Mouse (Mus musculus) spleen, postnatal 36 days (tissue): ENCODE results near the gene Sphk2.
"Not testable (repeated sequence)": the region's sequence is repeated elsewhere in the genome, so short reads cannot be mapped to it uniquely, and the experiment has no call there.

Source experiments
- DNase-seq, 2 experiments: peaks; one replicate each; pipeline ENCODE4 v3.0.0; 2022; ENCODE audit warnings: low spot score in 2 of 2, mixed read lengths in 1 of 2

Sphk2 gene

DNA sequence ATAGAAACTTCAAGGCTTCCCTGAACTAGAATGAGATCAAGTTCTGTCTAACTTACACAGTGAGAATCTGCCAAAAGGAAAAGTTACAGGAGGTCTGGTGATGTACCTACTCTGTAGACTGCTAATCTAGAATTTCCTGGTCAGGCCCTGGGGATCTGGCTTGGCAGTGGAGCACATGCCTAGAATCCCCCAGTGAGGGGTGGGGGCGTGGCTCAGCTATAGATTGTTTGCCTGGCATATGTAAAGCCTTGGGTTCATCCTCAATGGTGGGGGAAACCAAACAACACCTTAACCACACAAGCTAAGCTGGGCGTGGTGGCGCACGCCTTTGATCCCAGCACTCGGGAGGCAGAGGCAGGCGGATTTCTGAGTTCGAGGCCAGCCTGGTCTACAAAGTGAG, 19.9 kb downstream of the Sphk2 start:
- DNase-seq, result no peak

GRCm38 (mm10) chr7:45695098-45695497, 22.7 kb downstream of the Sphk2 start:
- peak in 1 of 2 experiments; percentile 8 for DNase-seq

GRCm38 (mm10) chr7:45693921-45694591, 23.7 kb downstream of the Sphk2 start, which contains the start of gene Sec1:
TSS of gene Sec1 (minus strand) at chr7:45694402.
- DNase-seq, result no peak

- DNase-seq, result no peak
Measured at GRCm38 (mm10) chr7:45692364-45692763, 25.4 kb downstream of the Sphk2 start.

GRCm38 (mm10) chr7:45689800-45690199, 28.0 kb downstream of the Sphk2 start:
- DNase-seq, result no peak

DNA sequence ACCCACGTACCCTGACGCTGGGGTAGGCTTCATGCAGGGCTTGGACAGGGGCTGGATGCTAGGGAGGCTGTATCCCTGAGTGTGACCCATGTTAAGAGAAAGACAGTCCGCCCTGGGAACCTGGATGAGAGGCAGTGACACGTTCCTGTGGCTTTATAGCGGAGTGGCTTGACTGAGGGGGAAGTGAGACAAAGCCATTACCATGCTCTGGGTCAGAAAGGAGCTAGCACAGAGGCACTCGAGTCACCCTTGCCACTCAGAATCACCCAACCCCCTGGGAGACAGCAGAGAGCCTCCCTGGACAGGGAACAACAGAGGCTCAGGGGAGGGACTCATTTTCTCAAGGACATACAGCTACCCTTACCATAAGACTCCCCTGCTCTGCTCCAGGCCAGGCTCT, 28.7 kb downstream of the Sphk2 start:
- DNase-seq, result no peak

DNA sequence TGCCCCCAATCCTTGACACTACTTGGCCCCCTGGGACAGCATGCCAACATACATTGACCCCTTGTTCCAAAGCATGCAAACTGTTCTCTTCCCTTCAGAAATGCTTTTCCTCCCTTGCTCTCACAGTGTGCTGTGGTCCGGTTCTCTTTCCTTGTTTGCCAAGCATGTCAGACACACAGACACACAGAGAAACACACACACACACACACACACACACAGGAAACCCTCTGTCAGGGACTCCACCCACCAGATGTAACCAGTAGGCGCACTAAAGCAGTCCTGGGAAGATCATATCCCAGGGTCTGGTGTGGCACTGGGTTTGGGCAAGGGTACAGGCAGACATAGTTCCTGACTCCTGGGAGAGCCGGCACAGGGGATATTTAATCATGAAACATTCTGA, 31.0 kb downstream of the Sphk2 start:
- DNase-seq, result no peak

DNA sequence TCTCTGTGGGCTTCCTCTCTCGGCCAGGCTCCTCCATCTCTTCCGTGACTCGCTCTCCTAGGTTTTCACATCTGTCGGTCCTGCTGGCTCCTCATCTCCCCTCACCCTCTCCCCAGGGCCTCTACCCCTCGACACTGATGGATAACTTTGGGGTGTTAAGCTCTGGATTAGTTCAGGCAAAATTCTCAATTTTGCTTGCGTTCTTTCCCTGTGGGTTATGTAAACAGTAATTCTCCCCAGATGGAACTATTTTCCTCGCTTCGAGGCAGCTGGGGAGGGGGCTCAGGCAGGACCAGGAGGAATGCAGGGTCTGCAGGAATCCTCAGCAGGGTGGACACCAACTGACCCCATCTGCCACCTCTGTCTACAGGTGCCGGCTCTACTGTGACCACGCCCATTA, 32.0 kb downstream of the Sphk2 start:
- no peak for DNase-seq

- no peak for DNase-seq
Measured at GRCm38 (mm10) chr7:45683396-45684050, 34.3 kb downstream of the Sphk2 start, which contains the start of gene Ntn5. TSS of gene Ntn5 (plus strand) at chr7:45684022.

GRCm38 (mm10) chr7:45682144-45683126, 35.4 kb downstream of the Sphk2 start:
- DNase-seq, result peak; percentile 75 to 82

DNA sequence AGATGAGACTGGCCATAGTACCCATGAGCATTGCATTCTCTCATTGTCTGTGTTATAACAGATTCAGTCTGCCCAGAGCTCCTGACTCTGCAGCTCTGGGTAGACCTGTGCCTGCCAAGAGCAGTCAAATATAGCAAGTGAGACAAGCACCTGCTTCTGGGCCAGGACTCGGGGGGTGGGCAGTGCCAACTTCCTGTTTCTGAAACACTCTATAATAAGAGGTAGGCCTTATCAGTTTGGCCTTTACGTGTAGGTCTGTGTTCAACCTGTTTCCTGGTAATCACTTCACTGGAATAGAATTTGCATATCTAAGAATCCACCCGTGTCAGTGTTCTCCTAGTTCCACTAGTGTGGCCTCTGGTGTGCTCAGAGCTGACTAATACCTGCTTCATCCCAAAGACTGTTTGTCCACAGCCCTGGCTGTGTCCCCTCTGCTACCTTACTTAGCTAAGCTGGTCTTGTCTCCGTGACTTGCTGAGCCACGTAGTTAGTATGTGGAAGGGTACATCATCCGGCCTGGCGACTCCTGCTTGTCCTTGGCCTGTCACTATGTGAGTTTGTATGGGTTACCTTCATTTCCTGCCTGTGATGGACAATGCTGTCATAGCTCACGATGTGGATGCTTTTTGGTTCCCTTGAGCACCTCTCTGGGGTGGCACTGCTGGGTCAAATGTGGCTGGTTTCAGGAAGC, 36.6 kb downstream of the Sphk2 start:
- peak; percentile 76 to 79 for DNase-seq

DNA sequence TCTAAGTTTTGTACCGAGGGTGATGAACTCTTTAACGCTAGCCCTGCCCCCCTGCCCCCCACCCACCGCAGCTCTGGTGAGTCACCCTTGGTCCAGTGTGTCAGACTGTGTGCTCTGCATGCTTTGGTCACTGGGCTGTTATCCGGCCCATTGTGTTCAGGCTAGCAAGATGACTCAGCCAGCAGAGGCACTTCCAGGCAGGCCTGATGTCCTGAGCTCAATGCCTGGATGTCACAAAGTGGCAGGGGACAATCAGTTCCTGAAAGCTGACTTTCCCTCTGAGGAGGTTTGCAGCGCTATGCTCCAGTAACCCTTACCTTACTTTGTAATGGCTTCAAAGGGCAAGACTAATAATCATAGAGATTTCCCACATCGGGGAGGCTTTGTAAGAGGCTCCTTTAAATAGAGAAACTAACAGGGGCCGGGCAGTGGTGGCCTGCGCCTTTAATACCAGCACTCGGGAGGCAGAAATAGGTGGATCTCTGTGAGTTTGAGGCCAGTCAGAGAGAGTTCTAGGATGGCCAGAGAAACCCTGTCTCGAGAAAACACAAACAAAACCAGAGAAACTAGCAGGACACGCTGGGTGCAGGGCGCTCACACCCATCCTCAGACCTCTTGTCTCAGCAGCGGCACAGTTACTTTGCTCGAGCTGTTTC, 37.7 kb downstream of the Sphk2 start:
- DNase-seq, result no peak

DNA sequence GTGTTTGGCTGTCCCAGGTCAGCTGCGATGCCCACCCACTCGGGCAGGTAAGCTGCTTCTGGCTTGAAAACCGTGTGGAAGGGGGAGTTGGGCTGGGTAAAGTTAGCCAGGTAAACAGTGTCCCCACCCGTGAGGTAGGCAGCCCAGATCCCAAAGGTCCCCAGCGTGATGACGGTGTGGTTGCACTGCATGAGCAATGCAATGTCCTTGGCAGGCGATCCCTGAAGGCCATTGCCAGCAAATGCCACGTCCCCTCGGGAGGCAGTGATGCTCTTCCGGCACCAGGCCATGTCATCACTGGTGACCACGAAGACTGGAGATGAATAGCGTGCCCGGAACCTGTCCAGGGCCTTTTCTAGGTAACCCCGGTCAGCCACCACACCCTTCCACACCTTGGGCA, 39.3 kb downstream of the Sphk2 start:
- DNase-seq, result no peak

DNA sequence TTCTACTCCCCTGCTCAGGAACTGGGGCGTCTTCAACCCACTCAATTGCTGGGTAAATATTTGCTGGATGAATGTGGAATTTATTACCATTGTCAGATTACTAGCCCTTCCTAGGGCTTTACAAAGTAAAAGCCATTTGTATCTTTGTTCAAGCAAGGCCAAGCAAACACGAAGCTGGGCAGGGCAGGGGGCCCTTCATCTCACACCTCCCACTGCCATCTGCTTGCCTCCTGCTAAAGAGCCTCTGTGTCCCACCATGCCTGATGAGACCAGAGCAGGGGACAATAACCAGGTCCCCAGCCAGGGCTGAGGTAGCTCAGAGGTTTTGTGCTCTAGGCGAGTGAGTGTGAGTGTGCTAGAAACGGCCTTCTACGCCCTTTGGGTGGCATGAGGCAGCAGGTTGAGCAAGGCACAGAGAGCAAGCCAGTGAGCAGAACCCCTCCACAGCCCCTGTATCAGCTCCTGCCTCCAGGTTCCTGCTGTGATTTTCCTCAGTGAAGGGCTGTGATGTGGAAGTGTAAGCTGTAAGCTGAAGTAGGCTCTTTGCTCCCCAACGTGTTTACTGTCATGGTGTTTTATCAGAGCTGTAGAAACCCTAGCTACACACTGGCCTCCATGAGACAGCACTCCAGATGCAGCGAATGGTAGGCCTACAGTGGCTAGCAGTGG, 40.0 kb downstream of the Sphk2 start:
- DNase-seq, result no peak

DNA sequence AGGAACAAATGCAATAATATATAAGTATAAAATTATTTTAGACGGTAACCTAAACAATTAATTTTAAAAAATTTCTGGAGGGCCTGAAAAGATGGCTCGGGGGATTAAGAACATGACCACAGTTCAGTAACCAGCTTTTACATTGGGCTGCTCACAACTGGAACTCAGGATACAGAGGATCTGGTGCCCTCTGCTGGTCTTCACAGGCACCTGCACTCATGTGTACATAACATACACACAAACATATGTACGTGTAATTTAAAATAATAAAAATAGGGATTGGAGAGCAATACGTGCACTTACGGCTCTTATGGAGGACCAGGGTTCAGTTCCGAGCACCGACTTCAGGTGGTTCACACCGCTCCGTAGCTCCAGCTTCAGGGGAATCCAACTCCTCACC, 48.9 kb downstream of the Sphk2 start:
- no peak for DNase-seq

DNA sequence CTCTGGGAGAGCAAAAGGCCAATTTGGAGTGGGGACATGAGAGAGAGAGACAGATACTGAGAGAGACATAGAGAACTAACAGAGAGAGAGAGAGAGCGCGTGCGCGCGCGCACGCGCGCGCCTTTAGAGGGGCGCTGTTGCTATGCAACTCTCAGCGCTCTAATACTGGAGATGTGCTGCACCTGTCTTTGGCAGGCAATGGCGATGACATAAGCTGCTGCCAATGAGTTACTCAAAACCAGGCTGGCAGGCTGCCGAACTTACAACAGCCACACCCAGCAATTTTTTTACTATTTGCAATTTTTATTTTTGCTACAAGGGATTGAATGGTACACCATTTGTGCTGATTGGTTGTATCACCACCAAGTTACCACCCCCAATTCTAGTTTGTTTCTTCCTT, 50.0 kb downstream of the Sphk2 start:
- DNase-seq, result no peak

GRCm38 (mm10) chr7:45666161-45666560, 51.6 kb downstream of the Sphk2 start, which contains the start of gene Fut2:
TSS of gene Fut2 (minus strand) at chr7:45666394.
- DNase-seq, result no peak

- DNase-seq, result no peak
Measured at GRCm38 (mm10) chr7:45665303-45666138, 52.3 kb downstream of the Sphk2 start.

DNA sequence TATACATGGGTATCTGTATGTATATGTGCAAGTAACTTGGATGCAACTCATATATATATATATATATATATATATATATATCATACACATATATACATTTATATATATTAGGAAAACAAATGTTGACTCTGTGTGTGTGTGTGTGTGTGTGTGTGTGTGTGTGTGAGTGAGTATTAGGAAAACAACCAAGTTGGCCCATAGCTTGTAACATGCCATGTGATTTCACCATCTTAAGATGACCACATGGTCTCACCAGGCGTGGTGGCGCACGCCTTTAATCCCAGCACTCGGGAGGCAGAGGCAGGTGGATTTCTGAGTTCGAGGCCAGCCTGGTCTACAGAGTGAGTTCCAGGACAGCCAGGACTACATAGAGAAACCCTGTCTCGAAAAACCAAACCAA, 56.1 kb downstream of the Sphk2 start:
- not testable (repeated sequence) for DNase-seq
